Mouse (Mus musculus) embryonic fibroblast, embryonic 13.5 days (primary cell): ENCODE data around the gene Pcbp4.

Source experiments
- CTCF ChIP-seq: IDR thresholded peaks from 2 replicates; pipeline ENCODE4 v1.5.1; 2011; ENCODE audit warnings: mild to moderate bottlenecking, control low read depth, low read length, moderate library complexity, borderline replicate concordance; ENCODE audit not compliant: insufficient read depth
- POLR2A ChIP-seq: IDR thresholded peaks from 2 replicates; pipeline ENCODE4 v1.6.1; 2011; ENCODE audit warnings: low read depth, mild to moderate bottlenecking, control low read depth, low read length, moderate library complexity

DNA sequence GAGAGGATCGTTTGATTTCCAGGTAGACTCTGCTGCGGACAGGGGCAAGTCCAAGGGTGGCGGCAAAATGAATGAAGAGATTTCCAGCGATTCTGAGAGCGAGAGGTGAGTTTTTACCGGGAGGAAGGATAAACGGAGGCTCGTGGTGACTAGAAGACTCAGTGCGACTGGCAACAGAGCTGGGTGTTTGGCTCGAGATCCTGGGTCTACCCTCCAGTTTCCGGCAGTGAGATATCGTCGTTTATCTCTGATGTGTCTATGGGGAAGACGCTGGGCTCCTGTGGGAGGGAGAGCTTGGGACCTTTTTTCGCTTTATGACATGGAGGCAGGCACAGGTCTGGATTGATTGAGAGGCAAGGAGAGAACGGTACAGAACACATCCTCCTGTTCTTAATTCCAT is 24.6 kb downstream of the Pcbp4 start:
- TF ChIP-seq CTCF (no peak), POLR2A (no peak)
